Mouse (Mus musculus) liver, embryonic 16.5 days (tissue): ENCODE measurements around the gene Cyb5d1. TPM values are rescaled to one million over a fixed set of nuclear protein-coding genes. Genes with fewer than 3 reads are reported as not detected.

Experiments used
- ATAC-seq: fragments of 200-750 bp; cut with Nextera tagmentation; 2 replicates; pipeline ENCODE4 v1.8.0; 2017; ENCODE audit warnings: low read depth, mild to moderate bottlenecking, moderate number of reproducible peaks, moderate library complexity
- H3K27ac ChIP-seq: fragments of 300-500 bp; sonication (generic); 2 replicates; pipeline ENCODE4 v1.5.1; 2014; ENCODE audit warnings: mild to moderate bottlenecking, low read length
- H3K27me3 ChIP-seq: fragments of 300-500 bp; sonication (generic); 2 replicates; pipeline ENCODE4 v1.6.1; 2014; ENCODE audit warnings: low read depth, low read length, mixed read lengths; ENCODE audit not compliant: control insufficient read depth, insufficient read depth
- H3K36me3 ChIP-seq: fragments of 300-500 bp; sonication (generic); 2 replicates; pipeline ENCODE4 v1.6.1; 2014; ENCODE audit warnings: mild to moderate bottlenecking; ENCODE audit not compliant: control insufficient read depth, insufficient read depth
- H3K4me1 ChIP-seq: fragments of 300-500 bp; sonication (generic); 2 replicates; pipeline ENCODE4 v1.6.1; 2014; ENCODE audit warnings: low read depth, low read length, mixed read lengths; ENCODE audit not compliant: control insufficient read depth
- H3K4me2 ChIP-seq: fragments of 300-500 bp; sonication (generic); 2 replicates; pipeline ENCODE4 v1.6.1; 2014; ENCODE audit warnings: low read depth, low read length, mixed read lengths
- H3K4me3 ChIP-seq: fragments of 300-500 bp; sonication (generic); 2 replicates; pipeline ENCODE4 v1.5.1; 2014; ENCODE audit warnings: low read depth, mild to moderate bottlenecking, low read length
- H3K9ac ChIP-seq: fragments of 300-500 bp; sonication (generic); 2 replicates; pipeline ENCODE4 v1.6.1; 2014; ENCODE audit warnings: low read depth, low read length
- H3K9me3 ChIP-seq: fragments of 300-500 bp; sonication (generic); replicated peaks from 2 replicates; pipeline ENCODE4 v1.6.1; 2016; ENCODE audit warnings: low read length; ENCODE audit not compliant: control insufficient read depth
- WGBS: fragments of 180-500 bp; shearing (Covaris S2); extraction: QIAGEN DNeasy Blood & Tissue Kit; methylation state at CpG from one replicate; pipeline ENCODE4 v1.1.7; 2014; ENCODE audit not compliant: insufficient replicate concordance; 5-methylcytosine and 5-hydroxymethylcytosine counted together
- polyA plus RNA-seq: library from polyadenylated mRNA; unstranded; fragments of >200 nt; fragmentation: Nextera tagmentation; extraction: Ambion mirVana; gene quantifications from 2 replicates; pipeline ENCODE4 v1.2.1, GENCODE M21; 2015

Cyb5d1 gene
- polyA plus RNA-seq, 1 experiment from 2014 or later: 9.9 TPM

DNA sequence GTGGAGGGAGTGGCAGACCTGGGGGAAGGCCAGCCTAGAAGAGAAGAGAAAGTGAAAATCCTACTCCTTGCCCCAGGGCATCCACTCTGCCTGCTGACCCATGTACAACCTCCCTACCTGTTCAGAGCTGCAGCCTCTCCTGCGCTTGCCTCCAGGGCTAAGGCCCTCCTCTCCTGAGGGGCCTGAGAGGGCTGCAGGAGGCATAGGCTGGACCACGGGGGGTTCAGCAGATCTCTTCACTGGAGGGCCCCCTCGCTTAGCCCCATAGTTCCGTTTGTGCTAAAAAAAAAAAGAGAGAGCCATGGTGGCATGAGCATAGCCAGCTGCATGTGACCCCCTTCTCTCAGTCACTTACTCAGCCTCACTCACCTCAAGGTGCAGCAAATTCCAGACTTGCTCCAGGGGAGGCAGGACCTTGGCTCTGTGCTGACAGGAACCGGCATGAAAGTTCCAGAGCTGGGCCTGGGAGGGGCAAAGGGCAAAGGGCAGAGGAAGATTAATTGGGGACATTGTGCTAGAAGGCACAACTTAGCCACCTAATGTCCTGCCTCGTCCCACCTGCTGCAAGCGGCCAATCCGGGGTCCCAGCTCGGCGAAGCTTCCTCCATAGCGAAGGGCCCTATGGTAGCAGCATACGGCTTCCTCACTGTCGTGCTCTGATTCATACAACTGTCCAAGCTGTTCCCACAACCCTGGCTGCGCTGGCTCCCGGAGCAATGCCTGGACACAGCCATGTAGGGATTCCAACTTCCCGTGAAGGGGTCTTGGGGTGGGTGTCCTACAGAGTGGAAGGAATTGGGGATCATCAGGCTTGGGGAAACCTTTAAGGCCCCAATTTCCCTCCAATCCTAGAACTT lies 11.7 kb upstream of the Cyb5d1 start:
- ATAC-seq: no peak
- no peak overlapping the region for H3K9ac ChIP-seq
- no peak overlapping the region for H3K4me3 ChIP-seq
- no peaks in the 10 kb centered on the region for H3K27me3 ChIP-seq
- peaks cover 31% of the 10 kb centered on the region for H3K4me1 ChIP-seq
- peaks cover 13% of the 10 kb centered on the region for H3K36me3 ChIP-seq
- no peaks in the 10 kb centered on the region for H3K9me3 ChIP-seq
- no peak overlapping the region for H3K27ac ChIP-seq
- 79% methylated on average over 16 of the region's 16 CpGs for WGBS
- H3K4me2 ChIP-seq: no peak overlapping the region

GRCm38 (mm10) chr11:69406282-69406681 lies 10.9 kb upstream of the Cyb5d1 start:
- H3K36me3 ChIP-seq: peaks cover 13% of the 10 kb centered on the region
- H3K9ac ChIP-seq: no peak overlapping the region
- H3K27me3 ChIP-seq: no peaks in the 10 kb centered on the region
- 86% methylated on average over 19 of the region's 19 CpGs for WGBS
- peaks cover 29% of the 10 kb centered on the region for H3K4me1 ChIP-seq
- H3K4me2 ChIP-seq: no peak overlapping the region
- no peak overlapping the region for H3K4me3 ChIP-seq
- ATAC-seq: no peak
- H3K27ac ChIP-seq: no peak overlapping the region
- H3K9me3 ChIP-seq: no peaks in the 10 kb centered on the region

- peaks cover 16% of the 10 kb centered on the region for H3K36me3 ChIP-seq
- H3K27me3 ChIP-seq: no peaks in the 10 kb centered on the region
- no peaks in the 10 kb centered on the region for H3K9me3 ChIP-seq
- H3K4me3 ChIP-seq: no peak overlapping the region
- H3K4me2 ChIP-seq: no peak overlapping the region
- no peak overlapping the region for H3K27ac ChIP-seq
- ATAC-seq: no peak
- no peak overlapping the region for H3K9ac ChIP-seq
- 82% methylated on average over 24 of the region's 24 CpGs for WGBS
- peaks cover 27% of the 10 kb centered on the region for H3K4me1 ChIP-seq
Observed at GRCm38 (mm10) chr11:69405397-69406200, 10.2 kb upstream of the Cyb5d1 start.

DNA sequence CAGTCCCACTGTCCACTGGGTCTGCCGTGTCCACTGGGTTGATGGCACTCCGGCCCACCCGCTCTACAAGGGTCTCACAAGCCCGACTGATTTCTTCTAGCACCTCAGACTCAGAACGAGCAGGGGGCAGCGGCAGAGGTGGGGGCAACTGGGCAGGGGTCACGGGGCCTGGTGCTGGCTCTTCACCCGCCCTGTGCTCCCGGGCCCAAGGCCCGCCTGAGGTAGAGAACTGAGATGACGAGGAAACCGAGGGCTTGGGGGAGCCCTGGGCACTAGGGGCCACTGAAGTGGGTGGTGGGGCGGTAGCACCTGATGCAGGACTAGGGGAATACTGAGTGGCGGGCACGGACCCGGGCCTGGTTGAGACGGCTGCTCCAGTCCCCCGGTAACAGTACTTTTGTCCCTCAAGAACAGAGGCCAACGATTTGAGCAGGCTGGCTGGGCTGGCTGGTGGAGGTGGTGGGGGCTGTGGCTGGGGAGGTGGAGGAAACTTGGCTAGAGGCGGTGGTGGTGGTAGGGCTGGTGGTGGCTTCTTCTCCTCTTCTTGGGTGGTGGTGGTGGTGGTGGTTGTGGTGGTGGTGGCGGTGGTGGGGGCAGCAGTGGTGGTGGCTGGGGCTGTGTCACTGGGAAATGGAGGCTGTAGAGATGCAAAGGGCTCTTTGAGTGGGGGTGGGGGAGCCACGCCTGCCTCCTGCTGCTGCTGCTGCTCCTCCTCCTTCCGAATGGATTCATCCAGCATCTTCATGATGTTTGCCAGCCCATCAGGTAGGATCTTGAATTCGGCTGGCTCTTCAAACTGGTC lies 9.4 kb upstream of the Cyb5d1 start:
- Histone ChIP-seq H3K4me3 (no peak overlapping the region), H3K4me2 (no peak overlapping the region), H3K9me3 (no peaks in the 10 kb centered on the region), H3K27ac (no peak overlapping the region), H3K27me3 (no peaks in the 10 kb centered on the region), H3K4me1 (peaks cover 19% of the 10 kb centered on the region), H3K36me3 (peaks cover 19% of the 10 kb centered on the region), H3K9ac (no peak overlapping the region)
- ATAC-seq: no peak
- 78% methylated on average over 24 of the region's 24 CpGs for WGBS

- no peaks in the 10 kb centered on the region for H3K9me3 ChIP-seq
- no peak overlapping the region for H3K27ac ChIP-seq
- no peak overlapping the region for H3K4me3 ChIP-seq
- no peaks in the 10 kb centered on the region for H3K27me3 ChIP-seq
- ATAC-seq: no peak
- WGBS: 86% methylated on average over 38 of the region's 38 CpGs
- no peak overlapping the region for H3K9ac ChIP-seq
- peaks cover 19% of the 10 kb centered on the region for H3K36me3 ChIP-seq
- peaks cover 13% of the 10 kb centered on the region for H3K4me1 ChIP-seq
- no peak overlapping the region for H3K4me2 ChIP-seq
Observed at GRCm38 (mm10) chr11:69403691-69404594, 8.5 kb upstream of the Cyb5d1 start.

DNA sequence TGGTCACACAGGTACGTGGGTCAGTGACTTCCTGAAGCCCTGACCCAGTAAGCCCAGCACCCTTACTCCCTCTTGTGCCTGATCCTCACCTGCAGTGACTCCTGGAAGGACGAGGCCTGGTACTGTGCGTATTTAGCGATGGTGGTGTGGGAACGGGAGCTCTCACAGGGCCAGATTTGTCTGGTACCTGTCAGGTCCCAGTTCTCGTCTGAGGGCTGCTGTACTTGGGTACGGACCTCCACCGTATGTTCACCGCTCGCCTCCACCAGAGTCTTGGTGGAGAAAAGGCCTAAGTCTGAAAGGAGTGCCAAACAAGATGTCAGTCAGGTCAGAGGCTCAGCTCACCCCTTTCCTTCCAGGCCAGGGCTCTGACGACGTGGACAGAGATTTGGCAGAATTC lies 6.6 kb upstream of the Cyb5d1 start:
- no peak overlapping the region for H3K27ac ChIP-seq
- no peaks in the 10 kb centered on the region for H3K27me3 ChIP-seq
- no peak overlapping the region for H3K4me3 ChIP-seq
- H3K4me1 ChIP-seq: peaks cover 19% of the 10 kb centered on the region
- no peak overlapping the region for H3K9ac ChIP-seq
- no peaks in the 10 kb centered on the region for H3K9me3 ChIP-seq
- no peak overlapping the region for H3K4me2 ChIP-seq
- H3K36me3 ChIP-seq: peaks cover 19% of the 10 kb centered on the region
- no peak for ATAC-seq
- 80% methylated on average over 12 of the region's 12 CpGs for WGBS

DNA sequence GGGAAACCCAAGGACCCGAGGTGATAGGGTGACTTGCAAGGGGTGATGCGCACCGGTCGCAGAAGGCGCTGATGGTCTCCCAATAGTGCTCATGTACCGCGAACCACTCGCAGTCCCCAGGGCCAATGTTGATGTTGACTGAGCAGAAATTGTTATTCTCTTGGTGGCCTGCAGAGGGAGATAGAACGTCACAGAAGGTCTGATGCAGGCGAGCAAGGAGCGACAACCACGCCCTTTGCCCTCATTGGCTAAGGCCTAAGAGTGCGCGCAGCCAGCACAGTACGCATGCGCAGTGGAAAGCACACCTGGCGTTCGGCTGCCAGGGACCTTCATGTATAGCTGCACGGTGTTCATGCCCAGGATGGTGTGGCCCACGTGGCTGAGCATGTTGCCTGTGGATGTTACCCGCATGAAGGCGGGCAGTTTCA lies 5.8 kb upstream of the Cyb5d1 start:
- 25% methylated on average over 22 of the region's 22 CpGs for WGBS
- H3K9ac ChIP-seq: no peak overlapping the region
- no peak overlapping the region for H3K4me3 ChIP-seq
- H3K36me3 ChIP-seq: peaks cover 15% of the 10 kb centered on the region
- peak; percentile 82 for ATAC-seq
- H3K27ac ChIP-seq: no peak overlapping the region
- no peaks in the 10 kb centered on the region for H3K27me3 ChIP-seq
- H3K4me1 ChIP-seq: peaks cover 27% of the 10 kb centered on the region
- no peaks in the 10 kb centered on the region for H3K9me3 ChIP-seq
- no peak overlapping the region; the same call in 1 of the 2 replicates for H3K4me2 ChIP-seq
